Mouse (Mus musculus): ENCODE measurements at regions not wholly inside any gene's neighbourhood (a gene's known extent, or its start where the extent isn't known, plus 50 kb on each side); places are given as distances from the start of the nearest gene placed in this dataset.

DNA sequence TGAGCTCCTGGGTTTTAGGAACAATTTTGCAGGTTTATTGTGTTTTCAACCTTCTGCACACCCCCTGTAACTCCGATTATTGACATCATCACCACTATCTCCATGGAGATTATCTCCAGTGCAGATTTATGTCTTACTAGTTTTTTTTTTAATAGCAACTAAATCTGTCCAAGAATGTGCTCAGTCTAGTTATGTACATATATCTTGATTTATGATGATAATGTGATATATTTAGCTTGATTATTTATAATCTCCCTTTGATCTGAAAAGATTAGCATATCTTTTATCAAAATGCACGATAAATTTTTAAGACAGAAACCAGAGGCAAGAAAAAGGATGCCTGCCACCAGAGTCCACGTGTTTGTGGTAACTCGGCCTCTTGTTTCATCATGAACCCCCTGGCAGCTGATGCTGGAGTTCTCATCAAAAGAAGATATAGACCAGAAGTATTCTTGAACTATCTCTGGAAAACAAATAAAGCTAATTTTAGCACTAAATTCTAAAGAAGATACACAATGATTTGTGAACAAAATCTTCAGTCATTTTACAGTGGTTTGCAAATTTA lies 169.6 kb downstream of the Npr3 start:
- TF ChIP-seq CTCF (conservative IDR thresholded peaks at IDR 0.05; ENCODE audit: low read length), result no peak
- TF ChIP-seq NANOG (IDR thresholded peaks at IDR 0.05; ENCODE audit: borderline replicate concordance, low read length), result no peak
- no peak for TF ChIP-seq POU5F1 (IDR thresholded peaks at IDR 0.05; ENCODE audit: borderline replicate concordance, low read length)
